Mouse (Mus musculus) hindbrain, embryonic 14.5 days (tissue): ENCODE data around the gene Hspb8. TPM values are rescaled to one million over a fixed set of nuclear protein-coding genes. Genes with fewer than 3 reads are reported as not detected.

Experiments used
- ATAC-seq: fragments of 200-750 bp; cut with Nextera tagmentation; 2 replicates; pipeline ENCODE4 v1.8.0; 2017; ENCODE audit warnings: moderate number of reproducible peaks, mild to moderate bottlenecking, moderate TSS enrichment, moderate library complexity; ENCODE audit not compliant: low FRiP score
- DNase-seq: peaks from one replicate; pipeline ENCODE4 v3.0.0-alpha.2; 2015; ENCODE audit warnings: low spot score
- H3K27ac ChIP-seq: fragments of 300-500 bp; sonication (generic); 2 replicates; pipeline ENCODE4 v1.5.1; 2014; ENCODE audit warnings: mild to moderate bottlenecking, moderate library complexity
- H3K27me3 ChIP-seq: fragments of 300-500 bp; sonication (generic); 2 replicates; pipeline ENCODE4 v1.6.1; 2014; ENCODE audit warnings: mild to moderate bottlenecking, low read length, mixed read lengths; ENCODE audit not compliant: control insufficient read depth, insufficient read depth
- H3K36me3 ChIP-seq: fragments of 300-500 bp; sonication (generic); replicated peaks from 2 replicates; pipeline ENCODE4 v1.6.1; 2014; ENCODE audit not compliant: control insufficient read depth, insufficient read depth
- H3K4me1 ChIP-seq: fragments of 300-500 bp; sonication (generic); replicated peaks from 2 replicates; pipeline ENCODE4 v1.6.1; 2014; ENCODE audit warnings: antibody characterized with exemption, low read length, mixed read lengths; ENCODE audit not compliant: control insufficient read depth, insufficient read depth
- H3K4me2 ChIP-seq: fragments of 300-500 bp; sonication (generic); replicated peaks from 2 replicates; pipeline ENCODE4 v1.6.1; 2014; ENCODE audit warnings: mild to moderate bottlenecking, moderate library complexity
- H3K4me3 ChIP-seq: fragments of 300-500 bp; sonication (generic); replicated peaks from 2 replicates; pipeline ENCODE4 v1.5.1; 2014; ENCODE audit warnings: mild to moderate bottlenecking, low read length
- H3K9ac ChIP-seq: fragments of 300-500 bp; sonication (generic); 2 replicates; pipeline ENCODE4 v1.6.1; 2014
- H3K9me3 ChIP-seq: fragments of 300-500 bp; sonication (generic); 2 replicates; pipeline ENCODE4 v1.6.1; 2016; ENCODE audit warnings: low read length; ENCODE audit not compliant: control insufficient read depth
- WGBS: fragments of 180-500 bp; shearing (Covaris S2); extraction: QIAGEN DNeasy Blood & Tissue Kit; methylation state at CpG from one replicate; pipeline ENCODE4 v1.1.7; 2014; 5-methylcytosine and 5-hydroxymethylcytosine counted together
- polyA plus RNA-seq: library from polyadenylated mRNA; unstranded; fragments of >200 nt; fragmentation: Nextera tagmentation; extraction: Ambion mirVana; gene quantifications from 2 replicates; pipeline ENCODE4 v1.2.1, GENCODE M21; 2014

Hspb8 gene
- polyA plus RNA-seq, 1 experiment from 2014 or later = 5.6 TPM

- 71% methylated on average over 4 of the region's 4 CpGs for WGBS
- Histone ChIP-seq H3K9ac (no peak overlapping the region), H3K9me3 (peaks cover 3% of the 10 kb centered on the region), H3K4me3 (no peak overlapping the region), H3K27ac (no peak overlapping the region), H3K4me1 (0 out of 2 replicates have a peak, but pooled peaks cover 4% of the 10 kb centered on the region), H3K36me3 (no peaks in the 10 kb centered on the region), H3K27me3 (no peaks in the 10 kb centered on the region), H3K4me2 (no peak overlapping the region)
- DNase-seq (no peak), ATAC-seq (no peak)
Observed at GRCm38 (mm10) chr5:116360751-116361150, 61.9 kb downstream of the Hspb8 start.

Other genes starting within 250 kb of the Hspb8 start
- 2.7 and 3.1 TPM in 2 replicates for gene Ccdc60, start 133.9 kb downstream of the Hspb8 start, polyA plus RNA-seq
- gene Srrm4, start 169.0 kb upstream of the Hspb8 start, polyA plus RNA-seq = 18.0 and 19.2 TPM in 2 replicates